Mouse (Mus musculus) kidney, adult 2 months (tissue): Measurements from ENCODE around the gene Hspa1a. TPM values are rescaled to one million over a fixed set of nuclear protein-coding genes. Genes with fewer than 3 reads are reported as not detected.

Experiments
- DNase-seq: peaks from one replicate; pipeline ENCODE4 v3.0.0; 2021
- H3K27ac ChIP-seq: fragments of 200-500 bp; 2 replicates; pipeline ENCODE4 v1.5.1; 2012; ENCODE audit warnings: low read depth, low read length, control low read depth, inconsistent platforms; ENCODE audit not compliant: insufficient read depth
- H3K27me3 ChIP-seq: fragments of 200-500 bp; replicated peaks from 2 replicates; pipeline ENCODE4 v1.6.1; 2012; ENCODE audit warnings: mild to moderate bottlenecking, moderate library complexity, low read length, inconsistent platforms; ENCODE audit not compliant: control insufficient read depth, insufficient read depth
- H3K36me3 ChIP-seq: fragments of 200-500 bp; 2 replicates; pipeline ENCODE4 v1.6.1; 2012; ENCODE audit warnings: mild to moderate bottlenecking, moderate library complexity, low read length, inconsistent platforms; ENCODE audit not compliant: control insufficient read depth, insufficient read depth
- H3K4me1 ChIP-seq: fragments of 200-500 bp; 2 replicates; pipeline ENCODE4 v1.6.1; 2011; ENCODE audit warnings: low read length; ENCODE audit not compliant: control insufficient read depth, insufficient read depth
- H3K4me3 ChIP-seq: fragments of 200-500 bp; 2 replicates; pipeline ENCODE4 v1.5.1; 2011; ENCODE audit warnings: mild to moderate bottlenecking, low read depth, low read length, control low read depth; ENCODE audit not compliant: insufficient read depth
- CTCF ChIP-seq: fragments of 200-500 bp; conservative IDR thresholded peaks from 2 replicates; pipeline ENCODE4 v1.5.1; 2011; ENCODE audit warnings: low read depth, mild to moderate bottlenecking, control low read depth, low read length, moderate library complexity, mixed read lengths; ENCODE audit not compliant: insufficient read depth, insufficient read length
- POLR2A ChIP-seq: fragments of 200-500 bp; IDR thresholded peaks from one replicate; pipeline ENCODE4 v1.6.1; 2011; ENCODE audit warnings: low read depth, low read length, control low read depth
- whole genome bisulfite sequencing: fragments of 180-500 bp; shearing (Covaris S2); methylation state at CpG from one replicate; pipeline ENCODE4 v1.1.7; 2018; 5-methylcytosine and 5-hydroxymethylcytosine counted together
- polyA plus RNA-seq: library from polyadenylated mRNA; depleted of rRNA; stranded (reverse); fragments of >200 nt; gene quantifications from 2 replicates; pipeline ENCODE4 v1.2.3, GENCODE M21; 2012; rRNA removed

Hspa1a gene
- polyA plus RNA-seq, 1 experiment, result 23.4 TPM

- TF ChIP-seq CTCF (no peak), POLR2A (no peak)
- Histone ChIP-seq H3K36me3 (peaks cover 6% of the 10 kb centered on the region; the same call in 1 of the 2 replicates), H3K27ac (peak overlapping the region; percentile 78), H3K4me1 (no peaks in the 10 kb centered on the region; the same call in 1 of the 2 replicates), H3K27me3 (no peaks in the 10 kb centered on the region), H3K4me3 (peak overlapping the region; percentile 67)
- 11% methylated on average over 14 of the region's 14 CpGs for WGBS
- DNase-seq, result peak; percentile 56
Measured at GRCm38 (mm10) chr17:34931735-34932098, 40.2 kb downstream of the Hspa1a start.

GRCm38 (mm10) chr17:34931061-34931734, 40.8 kb downstream of the Hspa1a start, which contains the start of gene Neu1:
Gene Neu1 (plus strand): TSS chr17:34931253.
- H3K27me3 ChIP-seq, result no peaks in the 10 kb centered on the region
- H3K27ac ChIP-seq, result peak within 1 kb of the TSS; percentile 78
- DNase-seq, result peak; percentile 100
- WGBS, result under 1% methylated on average over 38 of the region's 38 CpGs
- H3K36me3 ChIP-seq, result peaks cover 6% of the 10 kb centered on the region; the same call in 1 of the 2 replicates
- TF ChIP-seq CTCF, result peak; percentile 73
- peak; percentile 87 for TF ChIP-seq POLR2A
- no peaks in the 10 kb centered on the region for H3K4me1 ChIP-seq
- H3K4me3 ChIP-seq, result peak within 1 kb of the TSS; percentile 67

DNA sequence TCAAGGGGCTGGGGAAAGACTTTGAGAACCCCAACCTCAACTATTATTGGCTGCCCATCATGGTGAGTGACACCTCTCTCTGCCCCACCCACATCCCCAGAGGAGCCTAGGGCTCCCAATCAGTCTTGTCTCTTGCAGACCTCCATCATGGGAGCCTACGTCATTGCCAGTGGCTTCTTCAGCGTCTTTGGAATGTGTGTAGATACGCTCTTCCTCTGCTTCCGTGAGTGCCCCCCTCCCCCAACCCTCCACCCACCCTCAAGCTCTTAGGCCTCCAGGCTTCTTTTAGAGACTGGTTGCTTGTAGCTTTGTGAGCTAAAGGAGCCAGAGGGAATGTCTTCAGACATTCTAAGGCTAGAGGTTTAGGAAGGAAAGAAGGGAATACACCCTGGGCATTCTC, 43.1 kb downstream of the Hspa1a start:
- H3K4me3 ChIP-seq, result no peak overlapping the region
- no peaks in the 10 kb centered on the region for H3K4me1 ChIP-seq
- H3K36me3 ChIP-seq, result peaks cover 1% of the 10 kb centered on the region; the same call in 1 of the 2 replicates
- TF ChIP-seq POLR2A (no peak), CTCF (no peak)
- no peaks in the 10 kb centered on the region for H3K27me3 ChIP-seq
- no peak for DNase-seq
- 61% methylated on average over 4 of the region's 4 CpGs for WGBS
- no peak overlapping the region for H3K27ac ChIP-seq

- no peak overlapping the region for H3K27ac ChIP-seq
- 85% methylated on average over 18 of the region's 18 CpGs for WGBS
- TF ChIP-seq POLR2A (no peak), CTCF (no peak)
- H3K4me3 ChIP-seq, result no peak overlapping the region
- DNase-seq, result no peak
- H3K36me3 ChIP-seq, result no peaks in the 10 kb centered on the region; the same call in 1 of the 2 replicates
- no peaks in the 10 kb centered on the region for H3K27me3 ChIP-seq
- H3K4me1 ChIP-seq, result no peaks in the 10 kb centered on the region
Measured at GRCm38 (mm10) chr17:34927306-34928019, 44.5 kb downstream of the Hspa1a start.

- 85% methylated on average over 5 of the region's 5 CpGs for WGBS
- no peaks in the 10 kb centered on the region; the same call in 1 of the 2 replicates for H3K36me3 ChIP-seq
- DNase-seq, result no peak
- H3K27me3 ChIP-seq, result no peaks in the 10 kb centered on the region
- no peak overlapping the region for H3K4me3 ChIP-seq
- H3K27ac ChIP-seq, result no peak overlapping the region
- H3K4me1 ChIP-seq, result no peaks in the 10 kb centered on the region
- TF ChIP-seq POLR2A, result no peak
- TF ChIP-seq CTCF, result no peak
Measured at GRCm38 (mm10) chr17:34924258-34924657, 47.7 kb downstream of the Hspa1a start.

- no peaks in the 10 kb centered on the region for H3K4me1 ChIP-seq
- WGBS, result 56% methylated on average over 6 of the region's 6 CpGs
- no peak overlapping the region for H3K4me3 ChIP-seq
- TF ChIP-seq POLR2A (no peak), CTCF (peak; percentile 29)
- no peak for DNase-seq
- no peaks in the 10 kb centered on the region; the same call in 1 of the 2 replicates for H3K36me3 ChIP-seq
- no peaks in the 10 kb centered on the region for H3K27me3 ChIP-seq
- no peak overlapping the region for H3K27ac ChIP-seq
Measured at GRCm38 (mm10) chr17:34922939-34923338, 49.0 kb downstream of the Hspa1a start.

Other genes with a start within 250 kb of the Hspa1a start
- 4.7 and 6.8 TPM in 2 replicates for gene C4b, start 228.3 kb downstream of the Hspa1a start, polyA plus RNA-seq
- gene Cyp21a1, start 167.6 kb downstream of the Hspa1a start, polyA plus RNA-seq, result 0.23 and 29.2 TPM in 2 replicates
- 35.7 and 36.7 TPM in 2 replicates for gene Stk19, start 135.2 kb downstream of the Hspa1a start, polyA plus RNA-seq
- 52.6 and 59.2 TPM in 2 replicates for gene Dxo, start 135.1 kb downstream of the Hspa1a start, polyA plus RNA-seq
- gene Skiv2l, start 121.9 kb downstream of the Hspa1a start, polyA plus RNA-seq, result 58.2 and 69.5 TPM in 2 replicates
- gene Nelfe, start 121.8 kb downstream of the Hspa1a start, polyA plus RNA-seq, result 24.2 and 26.2 TPM in 2 replicates
- 191 and 199 TPM in 2 replicates for gene Cfb, start 109.6 kb downstream of the Hspa1a start, polyA plus RNA-seq
- gene Zbtb12, start 92.7 kb downstream of the Hspa1a start, polyA plus RNA-seq, result 9.4 and 10.8 TPM in 2 replicates
- gene Gm20547, start 90.1 kb downstream of the Hspa1a start, polyA plus RNA-seq, result 0.05 TPM in 1 of 2 replicates, not detected in the other
- 62.9 and 73.4 TPM in 2 replicates for gene C2, start 73.9 kb downstream of the Hspa1a start, polyA plus RNA-seq
- gene Ehmt2, start 73.7 kb downstream of the Hspa1a start, polyA plus RNA-seq, result 134 and 169 TPM in 2 replicates
- gene Slc44a4, start 57.7 kb downstream of the Hspa1a start, polyA plus RNA-seq, result 73.5 and 88.1 TPM in 2 replicates
- 448 and 498 TPM in 2 replicates for gene Neu1, start 40.9 kb downstream of the Hspa1a start, polyA plus RNA-seq
- 38.8 and 56.5 TPM in 2 replicates for gene Hspa1b, start 12.9 kb downstream of the Hspa1a start, polyA plus RNA-seq
- not detected in 2 replicates for gene Gm20481, start 2.2 kb downstream of the Hspa1a start, polyA plus RNA-seq
- gene Hspa1l, start 547 bp upstream of the Hspa1a start, polyA plus RNA-seq, result 0.33 and 0.58 TPM in 2 replicates
- 70.2 and 88.2 TPM in 2 replicates for gene Lsm2, start 9.7 kb upstream of the Hspa1a start, polyA plus RNA-seq
- 52.5 and 64.5 TPM in 2 replicates for gene Vars, start 28.8 kb upstream of the Hspa1a start, polyA plus RNA-seq
- gene Vwa7, start 44.4 kb upstream of the Hspa1a start, polyA plus RNA-seq, result 0.80 and 0.89 TPM in 2 replicates
- 0.69 and 0.77 TPM in 2 replicates for gene Sapcd1, start 55.9 kb upstream of the Hspa1a start, polyA plus RNA-seq
- gene Msh5, start 74.6 kb upstream of the Hspa1a start, polyA plus RNA-seq, result 1.6 and 2.4 TPM in 2 replicates
- gene Clic1, start 77.8 kb upstream of the Hspa1a start, polyA plus RNA-seq, result 105 and 117 TPM in 2 replicates
- 37.7 and 41.0 TPM in 2 replicates for gene Ddah2, start 86.9 kb upstream of the Hspa1a start, polyA plus RNA-seq
- gene Ly6g6c, start 93.2 kb upstream of the Hspa1a start, polyA plus RNA-seq, result 0.13 and 0.16 TPM in 2 replicates
- gene Mpig6b, start 94.0 kb upstream of the Hspa1a start, polyA plus RNA-seq, result 0.46 and 0.66 TPM in 2 replicates
- 2.1 and 2.5 TPM in 2 replicates for gene Ly6g6e, start 104.7 kb upstream of the Hspa1a start, polyA plus RNA-seq
- gene Ly6g6d, start 105.9 kb upstream of the Hspa1a start, polyA plus RNA-seq, result 8.1 and 8.9 TPM in 2 replicates
- gene Ly6g6f, start 113.5 kb upstream of the Hspa1a start, polyA plus RNA-seq, result not detected in 2 replicates
- 156 and 217 TPM in 2 replicates for gene Abhd16a, start 117.1 kb upstream of the Hspa1a start, polyA plus RNA-seq
- not detected in 2 replicates for gene Ly6g5c, start 136.1 kb upstream of the Hspa1a start, polyA plus RNA-seq
- 0.81 and 1.0 TPM in 2 replicates for gene Ly6g5b, start 143.3 kb upstream of the Hspa1a start, polyA plus RNA-seq
- 15.1 and 15.5 TPM in 2 replicates for gene Gpank1, start 149.3 kb upstream of the Hspa1a start, polyA plus RNA-seq
- 434 and 474 TPM in 2 replicates for gene Csnk2b, start 149.9 kb upstream of the Hspa1a start, polyA plus RNA-seq
- 10.7 and 12.9 TPM in 2 replicates for gene D17H6S53E, start 154.2 kb upstream of the Hspa1a start, polyA plus RNA-seq
- gene Apom, start 159.9 kb upstream of the Hspa1a start, polyA plus RNA-seq, result 138 and 157 TPM in 2 replicates
- 145 and 160 TPM in 2 replicates for gene Bag6, start 163.0 kb upstream of the Hspa1a start, polyA plus RNA-seq
- gene Prrc2a, start 192.7 kb upstream of the Hspa1a start, polyA plus RNA-seq, result 237 and 272 TPM in 2 replicates
- gene Aif1, start 203.9 kb upstream of the Hspa1a start, polyA plus RNA-seq, result 0.65 and 2.6 TPM in 2 replicates
- gene Lst1, start 216.3 kb upstream of the Hspa1a start, polyA plus RNA-seq, result 9.4 and 17.7 TPM in 2 replicates
- 2.5 and 20.9 TPM in 2 replicates for gene Ltb, start 222.3 kb upstream of the Hspa1a start, polyA plus RNA-seq
- gene Tnf, start 229.9 kb upstream of the Hspa1a start, polyA plus RNA-seq, result 0.64 and 0.94 TPM in 2 replicates
- 0.08 and 1.1 TPM in 2 replicates for gene Lta, start 233.2 kb upstream of the Hspa1a start, polyA plus RNA-seq
- gene Gm16181, start 248.7 kb upstream of the Hspa1a start, polyA plus RNA-seq, result not detected in 2 replicates